Mouse (Mus musculus) urinary bladder, postnatal 10 days (tissue): ENCODE measurements around the gene Chil4.

Source experiments
- DNase-seq: peaks from one replicate; pipeline ENCODE4 v3.0.0; 2022; ENCODE audit warnings: low spot score

The Chil4 gene

GRCm38 (mm10) chr3:106170522-106171053, 48.7 kb downstream of the Chil4 start:
- no peak for DNase-seq

- no peak for DNase-seq
Observed at GRCm38 (mm10) chr3:106167464-106167863, 51.8 kb downstream of the Chil4 start, which contains the start of gene Chil3. Gene Chil3, minus strand, starts transcription at chr3:106167564.

DNA sequence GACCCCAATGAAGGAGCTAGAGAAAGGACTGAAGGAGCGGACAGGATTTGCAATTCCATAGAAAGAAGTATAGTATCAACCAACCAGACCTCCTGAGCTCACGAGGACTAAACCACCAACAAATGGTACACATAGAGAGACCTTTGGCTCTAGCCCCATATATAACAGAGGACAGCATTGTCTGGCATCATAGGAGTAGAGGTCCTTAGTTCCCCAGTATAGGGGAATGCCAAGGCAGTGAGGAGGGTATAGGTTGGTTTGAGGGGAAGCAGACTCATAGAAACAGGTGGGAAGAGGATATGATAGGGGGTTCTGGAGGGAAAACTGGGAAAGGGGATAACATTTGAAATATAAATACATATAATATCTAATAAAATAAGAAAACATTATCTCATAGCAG, 64.9 kb downstream of the Chil4 start:
- DNase-seq: no peak
